Mouse (Mus musculus): Measurements from ENCODE around the gene Zswim4. TPM values are rescaled to one million over a fixed set of nuclear protein-coding genes. Genes with fewer than 3 reads are reported as not detected.

Gene Zswim4
- polyA plus RNA-seq, 1 experiment from 2014 or later, result 15.1 TPM

DNA sequence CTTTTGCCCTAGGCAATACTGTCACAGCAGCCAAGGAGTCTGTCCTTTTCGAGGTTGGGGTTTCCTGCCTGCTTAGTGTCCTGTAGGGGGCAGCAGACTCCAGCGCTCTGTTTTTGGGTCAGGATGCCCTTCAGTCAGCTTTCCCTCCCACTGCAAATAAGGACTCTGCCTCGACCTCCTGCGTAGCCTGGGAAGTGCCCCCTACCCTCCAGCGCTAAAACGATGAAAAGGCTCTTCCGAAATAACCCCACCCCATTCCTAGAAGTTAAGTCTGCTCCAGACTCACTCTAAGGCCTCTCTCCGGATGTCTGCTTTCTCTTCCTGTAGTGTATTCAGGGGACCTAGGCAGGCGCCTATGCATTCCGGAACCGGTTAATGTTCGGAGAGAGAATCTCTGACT lies 50.3 kb downstream of the Zswim4 start:
- ATAC-seq (ENCODE audit: insufficient number of reproducible peaks, low FRiP score, low TSS enrichment, low read depth), result 0 out of 2 replicates have a peak, but pooled peaks have one; percentile 20
- Histone ChIP-seq H3K4me2 (peak overlapping the region; percentile 81), H3K27me3 (no peaks in the 10 kb centered on the region), H3K27ac (peak overlapping the region; percentile 69), H3K4me3 (peak overlapping the region; percentile 42), H3K4me1 (peaks cover 42% of the 10 kb centered on the region), H3K36me3 (no peaks in the 10 kb centered on the region), H3K9me3 (no peaks in the 10 kb centered on the region), H3K9ac (peak overlapping the region; percentile 26)
- WGBS, result 1% methylated on average over 12 of the region's 12 CpGs

DNA sequence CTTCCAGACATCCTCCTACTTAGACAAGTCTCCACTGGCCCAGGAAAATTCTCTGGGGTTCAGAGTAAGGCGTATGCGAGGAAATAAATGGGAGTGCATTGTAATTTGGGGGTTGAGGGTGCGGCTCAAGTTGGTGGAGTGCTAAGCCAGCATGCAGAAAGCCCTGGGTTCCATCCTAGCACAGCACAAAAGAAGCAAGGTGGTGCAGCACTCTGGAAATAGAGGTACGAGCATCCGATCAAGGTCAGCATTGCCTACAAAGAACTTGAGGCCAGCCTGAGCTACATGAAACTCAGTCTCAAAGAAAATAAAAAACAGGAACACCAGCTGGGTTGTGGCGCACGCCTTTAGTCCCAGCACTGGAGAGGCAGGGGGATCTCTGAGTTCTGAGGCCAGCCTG lies 51.7 kb downstream of the Zswim4 start, which contains the start of gene Nanos3:
Gene Nanos3 (minus strand): TSS at position 101 of the 400 bp plus-strand sequence.
- WGBS, result 86% methylated on average over 7 of the region's 7 CpGs
- Histone ChIP-seq H3K27me3 (no peaks in the 10 kb centered on the region), H3K27ac (peak within 1 kb of the TSS; percentile 90), H3K9ac (peak within 1 kb of the TSS; percentile 93), H3K4me3 (peak within 1 kb of the TSS; percentile 65), H3K36me3 (no peaks in the 10 kb centered on the region), H3K4me2 (peak within 1 kb of the TSS; percentile 75), H3K4me1 (peaks cover 51% of the 10 kb centered on the region), H3K9me3 (no peaks in the 10 kb centered on the region)
- ATAC-seq (ENCODE audit: insufficient number of reproducible peaks, low FRiP score, low TSS enrichment, low read depth), result no peak

DNA sequence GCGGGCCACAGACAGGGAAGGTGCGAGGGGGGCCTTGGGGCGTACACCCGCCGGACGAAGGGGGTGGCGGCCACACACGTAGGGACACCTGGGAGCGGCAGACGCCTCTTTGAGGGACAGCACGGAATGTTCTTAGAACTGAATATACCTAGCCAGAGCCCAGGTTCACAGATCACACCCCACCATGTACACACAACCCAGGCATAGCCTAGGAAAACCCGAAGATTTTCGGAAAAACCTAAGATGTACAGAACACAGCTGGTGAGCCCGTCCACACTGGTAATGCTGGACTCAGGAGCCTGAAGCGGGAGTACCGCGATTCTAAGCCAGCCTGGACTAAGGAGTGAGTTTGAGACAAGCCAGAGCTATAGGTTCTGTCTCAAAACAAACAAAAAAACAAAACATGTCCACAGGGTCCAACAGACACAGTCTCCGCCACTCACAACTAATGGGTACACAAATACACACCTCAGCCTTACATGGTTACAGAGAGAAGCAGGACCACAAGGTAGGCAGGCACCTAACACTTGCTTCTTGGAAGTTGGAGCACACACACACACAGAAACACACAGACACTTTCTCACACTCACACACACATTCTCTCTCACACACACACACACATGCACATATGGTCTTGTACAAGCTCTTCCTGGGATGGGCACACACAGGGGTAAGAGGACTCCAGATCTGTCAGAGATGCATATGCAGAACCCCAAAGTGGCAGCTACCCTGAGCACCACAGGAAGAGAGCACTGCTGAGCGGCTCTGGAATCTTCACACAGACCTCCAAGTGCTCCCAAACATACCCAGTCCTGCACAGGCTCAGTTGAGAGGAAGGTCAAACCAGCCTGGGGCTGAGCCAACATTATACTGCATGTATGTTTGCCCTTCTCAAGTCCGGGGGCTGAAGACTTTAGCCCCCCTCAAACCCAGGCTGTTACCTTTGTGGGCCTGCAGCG lies 52.5 kb downstream of the Zswim4 start:
- 12% methylated on average over 21 of the region's 21 CpGs for WGBS
- Histone ChIP-seq H3K9ac (peak overlapping the region; percentile 93), H3K27me3 (no peaks in the 10 kb centered on the region), H3K9me3 (no peaks in the 10 kb centered on the region), H3K36me3 (no peaks in the 10 kb centered on the region), H3K27ac (peak overlapping the region; percentile 90), H3K4me2 (peak overlapping the region; percentile 75), H3K4me3 (peak overlapping the region; percentile 65), H3K4me1 (peaks cover 56% of the 10 kb centered on the region)
- no peak for ATAC-seq (ENCODE audit: insufficient number of reproducible peaks, low FRiP score, low TSS enrichment, low read depth)

DNA sequence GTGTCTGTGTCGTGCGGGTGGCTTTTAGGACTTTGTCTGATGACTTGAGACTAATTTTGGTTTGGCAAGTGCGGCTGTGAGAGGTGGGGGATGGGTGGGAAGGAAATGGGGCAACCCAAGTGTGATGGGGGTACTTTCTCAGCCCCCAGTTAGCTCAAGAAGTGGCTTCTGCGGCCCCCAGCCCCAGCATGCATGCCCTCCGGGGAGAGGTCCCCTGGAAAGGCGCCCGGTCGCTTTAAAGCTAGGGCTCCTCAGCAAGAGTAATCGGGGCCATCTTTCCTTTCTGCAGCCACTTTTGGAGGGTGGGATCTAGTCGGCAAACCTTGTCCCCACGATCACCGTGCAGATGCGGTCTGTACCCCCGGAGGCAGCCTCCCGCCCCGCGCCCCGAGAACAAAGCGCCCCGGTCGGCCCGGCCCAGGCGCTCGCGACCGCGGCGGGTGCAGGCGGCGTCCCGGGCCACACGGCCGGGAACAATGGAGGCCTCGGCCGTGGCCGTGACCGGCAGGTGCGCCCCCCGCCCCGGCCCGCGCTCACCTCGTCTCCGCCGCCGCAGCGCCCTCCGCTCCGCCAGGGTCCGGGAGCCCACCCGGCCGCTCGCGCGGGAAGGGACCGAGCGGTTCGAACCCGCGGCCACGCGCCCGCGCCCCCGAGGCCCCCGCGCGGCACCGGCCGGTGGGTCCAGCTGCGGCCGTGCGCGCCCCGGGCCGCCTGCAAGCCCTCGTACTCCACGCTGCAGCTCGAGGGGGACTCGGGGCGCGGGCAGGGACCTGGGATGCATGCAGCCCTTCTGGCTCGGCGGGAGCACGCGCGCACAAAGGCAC lies 53.4 kb downstream of the Zswim4 start:
- Histone ChIP-seq H3K4me2 (peak overlapping the region; percentile 75), H3K27me3 (no peaks in the 10 kb centered on the region), H3K27ac (peak overlapping the region; percentile 90), H3K4me3 (peak overlapping the region; percentile 65), H3K9ac (peak overlapping the region; percentile 93), H3K9me3 (no peaks in the 10 kb centered on the region), H3K4me1 (peaks cover 62% of the 10 kb centered on the region), H3K36me3 (no peaks in the 10 kb centered on the region)
- 2% methylated on average over 73 of the region's 87 CpGs for WGBS
- ATAC-seq (ENCODE audit: insufficient number of reproducible peaks, low FRiP score, low TSS enrichment, low read depth), result no peak

DNA sequence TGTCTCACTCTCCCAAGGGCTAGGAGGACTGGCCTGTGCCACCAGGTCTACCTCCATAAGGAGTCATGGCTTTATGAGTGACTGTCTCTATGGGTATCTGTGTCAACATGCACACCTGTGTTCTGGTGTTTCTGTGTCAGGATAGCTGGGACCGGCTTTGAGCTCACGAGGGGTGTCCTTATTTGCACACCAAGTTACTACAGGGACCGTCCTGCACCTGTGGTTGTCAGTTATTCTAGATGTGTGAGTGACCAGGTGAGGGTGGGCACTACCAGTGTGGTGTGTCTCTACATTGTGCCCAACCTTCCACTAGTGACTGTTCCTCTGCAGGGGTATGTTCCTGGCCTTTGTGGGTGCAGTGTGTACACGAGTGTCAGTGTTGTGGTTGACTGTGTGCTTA lies 54.0 kb downstream of the Zswim4 start:
- ATAC-seq (ENCODE audit: insufficient number of reproducible peaks, low FRiP score, low TSS enrichment, low read depth), result no peak
- no peaks in the 10 kb centered on the region for H3K36me3 ChIP-seq
- H3K4me2 ChIP-seq, result peak overlapping the region; percentile 75
- 30% methylated on average over 4 of the region's 4 CpGs for WGBS
- H3K4me3 ChIP-seq, result peak overlapping the region; percentile 65
- no peaks in the 10 kb centered on the region for H3K27me3 ChIP-seq
- H3K4me1 ChIP-seq, result peaks cover 63% of the 10 kb centered on the region
- H3K9ac ChIP-seq, result no peak overlapping the region; the same call in 1 of the 2 replicates
- H3K9me3 ChIP-seq, result no peaks in the 10 kb centered on the region
- peak overlapping the region; percentile 90 for H3K27ac ChIP-seq

DNA sequence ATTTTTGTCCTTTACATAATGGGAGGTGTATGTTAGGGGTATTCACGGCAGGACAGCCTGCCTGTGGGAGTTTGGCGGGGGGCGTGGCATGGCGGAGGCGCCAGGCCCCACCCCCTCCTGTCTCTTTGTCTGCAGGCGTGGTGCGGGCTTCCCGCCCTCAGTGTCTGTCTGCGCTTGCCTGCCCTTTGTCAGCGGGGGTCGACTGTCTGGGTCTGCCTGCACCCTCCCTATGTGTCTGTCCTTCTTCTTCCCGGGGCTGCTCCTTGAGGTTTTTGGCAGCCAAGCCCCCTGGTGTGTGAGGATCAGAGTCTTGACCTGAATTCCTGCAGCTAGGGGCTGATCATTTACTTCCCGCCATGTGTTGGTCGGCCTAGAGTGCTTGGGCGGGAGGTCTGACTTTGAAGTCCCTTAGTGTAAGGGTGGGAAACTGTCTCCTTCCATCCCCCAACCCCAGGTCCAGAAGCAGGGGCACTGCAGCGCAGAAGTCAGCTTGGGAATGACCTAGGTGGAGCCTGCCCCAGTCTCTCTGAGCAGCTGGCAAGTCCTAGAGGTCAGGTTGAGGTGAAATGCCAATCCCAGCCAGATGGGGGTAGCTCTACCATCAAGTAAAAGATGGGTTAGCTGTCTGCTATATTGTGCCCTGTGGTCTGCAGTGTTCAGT lies 56.2 kb downstream of the Zswim4 start:
- Histone ChIP-seq H3K27ac (0 out of 2 replicates have a peak overlapping the region, but pooled peaks have one; percentile 40), H3K9ac (peak overlapping the region; percentile 4; the same call in 1 of the 2 replicates), H3K36me3 (0 out of 2 replicates have a peak, but pooled peaks cover 4% of the 10 kb centered on the region), H3K9me3 (no peaks in the 10 kb centered on the region), H3K4me1 (peaks cover 61% of the 10 kb centered on the region), H3K27me3 (no peaks in the 10 kb centered on the region), H3K4me3 (peak overlapping the region; percentile 20), H3K4me2 (peak overlapping the region; percentile 46)
- ATAC-seq (ENCODE audit: insufficient number of reproducible peaks, low FRiP score, low TSS enrichment, low read depth), result peak; percentile 42
- WGBS, result 2% methylated on average over 16 of the region's 16 CpGs

DNA sequence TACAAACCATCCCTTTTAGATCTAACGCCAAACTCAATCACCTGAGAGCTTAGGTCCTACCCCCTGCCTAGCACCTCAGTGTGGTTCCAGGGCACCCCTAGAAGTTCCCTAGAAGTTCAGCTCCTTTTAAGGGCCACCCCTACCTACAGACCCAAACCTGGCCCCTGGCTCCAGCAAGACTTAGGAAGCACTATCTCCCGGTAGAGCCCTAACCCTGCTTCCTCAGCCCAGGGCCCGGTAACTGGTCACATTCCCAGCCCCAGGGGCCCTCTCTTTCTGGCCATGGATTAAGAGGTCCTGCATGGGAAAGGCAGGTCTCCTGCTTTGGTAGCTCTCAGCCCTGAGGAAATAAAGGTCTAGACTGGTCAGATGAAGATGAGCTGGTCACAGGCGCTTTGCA lies 56.9 kb downstream of the Zswim4 start:
- Histone ChIP-seq H3K4me1 (peaks cover 60% of the 10 kb centered on the region), H3K27ac (peak overlapping the region; percentile 1; the same call in 1 of the 2 replicates), H3K4me2 (peak overlapping the region; percentile 46), H3K36me3 (peaks cover 9% of the 10 kb centered on the region; the same call in 1 of the 2 replicates), H3K9ac (peak overlapping the region; percentile 4; the same call in 1 of the 2 replicates), H3K27me3 (no peaks in the 10 kb centered on the region), H3K9me3 (no peaks in the 10 kb centered on the region), H3K4me3 (peak overlapping the region; percentile 20; the same call in 1 of the 2 replicates)
- 17% methylated on average over 4 of the region's 4 CpGs for WGBS
- ATAC-seq (ENCODE audit: insufficient number of reproducible peaks, low FRiP score, low TSS enrichment, low read depth), result no peak

DNA sequence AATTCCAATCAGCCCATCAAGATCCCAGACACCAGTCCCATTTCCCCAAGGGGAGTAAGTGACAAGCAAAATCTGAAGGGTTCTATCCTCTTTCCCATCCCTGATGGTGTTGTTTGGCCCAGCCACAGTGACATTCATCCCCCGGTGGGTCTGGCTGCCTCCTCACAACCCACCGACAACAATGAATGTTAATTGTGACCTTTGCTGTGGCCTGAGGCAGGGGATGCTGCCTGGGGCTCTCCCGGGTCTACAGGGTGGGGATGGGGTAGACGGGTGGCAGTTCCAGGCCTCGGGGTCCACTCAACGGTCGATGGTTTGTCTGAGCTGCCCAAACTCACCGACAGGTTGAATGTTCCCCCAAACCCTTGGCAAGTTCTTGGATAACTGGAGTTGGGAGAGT lies 58.3 kb downstream of the Zswim4 start:
- H3K9ac ChIP-seq, result no peak overlapping the region

DNA sequence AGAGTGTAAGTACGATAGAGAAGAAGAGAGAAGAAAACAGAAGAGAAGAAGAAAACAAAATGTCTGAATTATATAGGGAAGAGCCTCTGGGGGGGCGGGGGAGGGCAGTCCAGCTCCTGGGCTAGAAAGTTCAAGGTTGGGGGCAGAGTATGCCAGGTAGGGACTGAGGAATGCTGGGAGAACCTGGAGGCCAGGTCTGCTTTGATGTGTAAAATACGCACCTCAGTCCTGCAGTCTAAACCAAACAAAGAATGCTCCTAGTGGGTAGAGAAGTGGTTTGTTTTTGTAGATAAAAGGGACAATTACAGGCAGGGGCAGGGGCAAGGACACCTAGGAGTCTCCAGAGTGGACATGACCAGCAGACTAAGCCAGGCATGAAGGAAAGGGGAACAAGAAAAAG lies 59.5 kb downstream of the Zswim4 start:
- Histone ChIP-seq H3K4me3 (no peak overlapping the region), H3K9ac (no peak overlapping the region), H3K27me3 (no peaks in the 10 kb centered on the region), H3K4me1 (peaks cover 40% of the 10 kb centered on the region), H3K4me2 (no peak overlapping the region), H3K36me3 (peaks cover 29% of the 10 kb centered on the region), H3K9me3 (no peaks in the 10 kb centered on the region), H3K27ac (no peak overlapping the region)
- ATAC-seq (ENCODE audit: insufficient number of reproducible peaks, low FRiP score, low TSS enrichment, low read depth), result no peak
- 87% methylated on average over 3 of the region's 3 CpGs for WGBS

More for the DNA sequence above, 58.3 kb downstream of the Zswim4 start:
- Histone ChIP-seq H3K4me2 (no peak overlapping the region), H3K4me1 (peaks cover 48% of the 10 kb centered on the region), H3K4me3 (no peak overlapping the region), H3K9me3 (no peaks in the 10 kb centered on the region), H3K36me3 (peaks cover 17% of the 10 kb centered on the region), H3K27me3 (no peaks in the 10 kb centered on the region), H3K27ac (no peak overlapping the region)
- 73% methylated on average over 8 of the region's 8 CpGs for WGBS
- ATAC-seq (ENCODE audit: insufficient number of reproducible peaks, low FRiP score, low TSS enrichment, low read depth), result no peak

DNA sequence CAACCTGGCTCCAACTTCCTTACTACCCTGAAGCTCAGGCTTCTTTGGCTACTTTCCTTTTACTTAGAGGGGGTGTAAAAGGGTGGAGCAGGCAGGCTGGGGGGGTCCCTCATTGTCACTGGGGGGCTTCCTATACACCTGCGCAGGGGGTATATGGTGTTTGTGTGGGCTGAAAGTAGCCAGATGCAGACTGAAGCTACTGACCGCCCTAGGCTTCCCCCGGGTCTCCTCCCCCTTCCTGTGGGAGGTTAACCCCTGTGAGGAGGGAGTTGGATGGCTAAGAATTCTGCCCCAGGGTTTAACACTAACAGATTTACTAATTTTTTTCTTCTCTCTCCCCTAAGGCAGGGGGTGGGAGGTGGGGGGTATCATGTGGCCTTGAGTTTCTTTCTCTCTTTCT lies 60.3 kb downstream of the Zswim4 start:
- Histone ChIP-seq H3K36me3 (peaks cover 37% of the 10 kb centered on the region), H3K27me3 (no peaks in the 10 kb centered on the region)

DNA sequence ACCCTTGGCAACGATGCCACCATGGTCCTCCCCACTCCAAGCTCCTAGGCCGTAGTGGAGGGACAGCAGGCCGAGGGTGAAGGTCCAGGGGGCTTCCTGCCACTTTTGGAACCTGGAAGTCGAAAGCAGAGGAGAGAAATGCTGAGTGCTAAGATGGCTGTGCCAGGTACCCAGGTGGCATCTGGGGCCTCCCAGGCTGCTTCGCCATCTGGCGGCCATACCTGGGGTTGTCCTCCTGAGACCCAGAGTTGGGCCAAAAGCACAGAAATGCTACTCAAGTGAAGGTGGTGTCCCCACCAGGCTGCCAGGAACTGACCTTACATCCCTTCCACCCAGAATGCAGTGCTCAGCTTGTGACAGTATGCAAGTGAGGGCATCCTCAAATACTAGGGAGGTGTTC lies 63.0 kb downstream of the Zswim4 start:
- Histone ChIP-seq H3K4me3 (no peak overlapping the region), H3K9ac (no peak overlapping the region), H3K4me1 (peaks cover 13% of the 10 kb centered on the region), H3K36me3 (peaks cover 45% of the 10 kb centered on the region), H3K27me3 (no peaks in the 10 kb centered on the region), H3K4me2 (no peak overlapping the region), H3K9me3 (no peaks in the 10 kb centered on the region), H3K27ac (no peak overlapping the region)
- WGBS, result 79% methylated on average over 6 of the region's 6 CpGs
- no peak for ATAC-seq (ENCODE audit: insufficient number of reproducible peaks, low FRiP score, low TSS enrichment, low read depth)

More for the DNA sequence above, 60.3 kb downstream of the Zswim4 start:
- H3K4me2 ChIP-seq, result no peak overlapping the region
- H3K9ac ChIP-seq, result no peak overlapping the region
- 0 out of 2 replicates have a peak overlapping the region, but pooled peaks have one; percentile 4 for H3K27ac ChIP-seq
- WGBS, result 18% methylated on average over 3 of the region's 3 CpGs
- no peak for ATAC-seq (ENCODE audit: insufficient number of reproducible peaks, low FRiP score, low TSS enrichment, low read depth)
- no peak overlapping the region for H3K4me3 ChIP-seq
- H3K9me3 ChIP-seq, result no peaks in the 10 kb centered on the region
- peaks cover 37% of the 10 kb centered on the region for H3K4me1 ChIP-seq

Data from limb, embryonic 15.5 days (tissue).